Mouse (Mus musculus) layer of hippocampus, adult 8-10 months (tissue): Measurements from ENCODE around the gene Nek2. TPM values are rescaled to one million over a fixed set of nuclear protein-coding genes. Genes with fewer than 3 reads are reported as not detected.

Experiments used
- DNase-seq, 2 experiments: peaks; one replicate each; pipeline ENCODE4 v3.0.0; 2022; ENCODE audit warnings: low spot score in 2 of 2
- total RNA-seq, 4 experiments: library from RNA; stranded (reverse); gene quantifications; 2 replicates each; pipeline ENCODE4 v1.2.4; 2022

The Nek2 gene
- total RNA-seq, 4 experiments from 2014 or later = 1.2 to 2.2 (median 1.7) TPM

DNA sequence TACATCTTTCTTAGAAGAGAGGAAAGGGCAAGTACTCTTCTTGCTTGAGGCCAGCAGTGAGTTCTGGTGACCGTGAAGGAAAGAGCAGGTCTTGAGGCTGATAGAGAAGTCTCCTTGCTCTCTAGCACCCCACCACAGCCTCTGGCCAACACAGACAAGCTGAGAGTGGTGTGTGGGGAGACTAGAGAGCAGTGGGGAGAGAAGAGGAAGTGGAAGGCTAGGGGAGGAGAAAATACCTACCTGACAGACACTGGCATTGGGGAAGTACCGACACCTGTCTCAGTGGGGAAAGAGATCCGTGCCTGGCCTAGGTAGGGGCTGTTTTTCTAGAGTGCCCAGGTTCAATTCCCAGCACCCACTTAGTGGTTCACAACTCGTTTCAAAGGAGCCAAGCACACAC, 7.0 kb upstream of the Nek2 start:
- no peak for DNase-seq

DNA sequence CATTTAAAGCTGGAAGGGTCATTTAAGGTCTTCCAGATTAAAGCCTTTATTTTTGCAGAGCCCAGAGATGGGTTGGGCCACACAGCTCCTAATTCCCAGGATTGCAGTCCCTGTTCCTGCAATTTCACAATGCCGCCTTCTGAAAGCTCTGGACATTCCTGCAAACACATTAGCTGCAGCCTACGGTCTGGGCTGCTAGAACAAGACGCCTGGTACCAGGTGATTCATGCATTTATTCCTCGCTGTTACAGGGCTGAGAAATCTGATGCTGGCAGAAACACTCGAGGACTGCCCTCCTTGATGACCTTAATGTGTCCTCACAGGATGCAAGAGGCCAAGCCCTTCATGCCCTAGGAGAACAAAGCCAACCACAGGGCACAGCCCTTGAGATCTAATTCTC, 6.3 kb upstream of the Nek2 start:
- no peak for DNase-seq

DNA sequence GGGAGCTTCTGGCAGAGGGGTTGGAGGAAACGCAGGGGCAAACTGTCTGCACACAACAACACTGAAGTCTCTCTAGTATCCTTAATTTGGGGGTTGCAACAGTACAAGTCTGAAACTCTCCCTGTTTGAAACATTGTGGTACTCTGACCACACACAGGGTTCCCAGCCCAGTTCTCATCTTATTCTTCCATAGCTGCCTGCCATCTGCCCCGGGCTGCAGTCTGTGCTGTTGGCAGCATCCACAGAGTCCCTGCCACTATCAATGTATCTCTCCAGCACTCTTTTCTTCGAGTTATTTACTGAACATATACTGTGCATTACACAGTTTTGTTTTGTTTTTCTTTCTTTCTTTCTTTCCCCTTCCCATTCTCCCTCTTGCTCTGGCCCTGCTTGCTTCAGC, 4.6 kb upstream of the Nek2 start:
- no peak for DNase-seq

DNA sequence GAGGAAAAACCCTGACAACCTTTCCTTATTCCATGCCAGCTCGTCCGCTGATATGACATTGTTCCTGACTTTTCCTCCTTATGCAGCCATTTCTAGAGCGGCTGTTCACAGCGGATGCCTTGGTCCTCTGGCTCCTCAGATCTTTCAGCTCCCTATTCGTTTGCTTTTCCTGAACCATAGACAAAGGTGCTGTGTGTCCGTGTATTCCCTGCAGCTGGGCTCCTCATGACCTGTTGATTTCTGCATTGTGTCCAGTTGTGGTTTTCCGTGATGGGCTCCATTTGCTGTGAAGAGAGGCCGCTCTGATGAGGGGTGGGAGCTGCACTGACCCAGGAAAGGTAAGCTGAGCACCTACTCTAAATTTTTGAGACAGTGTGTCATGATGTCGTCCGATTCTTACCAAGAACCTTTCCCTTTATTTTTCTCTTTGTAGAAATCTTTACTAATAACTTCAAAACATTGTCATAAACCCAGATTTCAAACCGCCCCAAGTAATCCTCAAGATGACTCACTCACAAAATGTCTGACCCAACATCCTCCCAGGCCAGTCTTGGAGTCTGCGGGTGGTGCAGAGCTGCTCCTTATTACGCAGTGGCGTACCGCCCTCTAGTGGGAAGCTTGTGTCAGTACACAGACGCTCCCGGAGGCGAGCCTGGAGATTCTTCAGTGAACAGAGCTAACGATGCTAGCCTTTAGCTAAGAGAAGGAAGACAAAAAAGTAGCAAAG, 3.7 kb upstream of the Nek2 start:
- DNase-seq = peak; percentile 82 to 91

DNA sequence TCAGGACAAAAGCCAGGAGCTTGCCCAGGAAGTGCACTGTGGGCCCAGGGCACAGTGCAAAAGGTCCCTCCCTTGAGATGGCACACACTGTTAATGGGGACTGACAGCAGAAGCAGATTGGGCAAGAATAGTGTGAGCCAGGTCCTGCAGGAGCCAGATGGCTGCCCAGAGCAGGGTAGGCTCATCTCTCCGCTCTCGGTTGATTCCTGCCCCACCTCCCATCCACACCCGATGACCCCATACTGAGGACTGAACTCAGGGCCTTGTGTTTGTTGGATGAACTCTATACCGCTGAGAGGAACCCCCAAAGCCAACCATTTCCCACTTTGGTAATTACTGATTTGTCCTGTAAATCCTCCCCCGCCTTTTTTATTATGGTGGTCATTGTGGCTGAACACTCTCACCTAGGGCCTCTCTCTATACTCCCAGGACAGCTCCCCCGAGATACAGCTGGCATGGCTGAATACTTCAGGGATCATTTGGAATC, 3.1 kb upstream of the Nek2 start:
- no peak for DNase-seq

DNA sequence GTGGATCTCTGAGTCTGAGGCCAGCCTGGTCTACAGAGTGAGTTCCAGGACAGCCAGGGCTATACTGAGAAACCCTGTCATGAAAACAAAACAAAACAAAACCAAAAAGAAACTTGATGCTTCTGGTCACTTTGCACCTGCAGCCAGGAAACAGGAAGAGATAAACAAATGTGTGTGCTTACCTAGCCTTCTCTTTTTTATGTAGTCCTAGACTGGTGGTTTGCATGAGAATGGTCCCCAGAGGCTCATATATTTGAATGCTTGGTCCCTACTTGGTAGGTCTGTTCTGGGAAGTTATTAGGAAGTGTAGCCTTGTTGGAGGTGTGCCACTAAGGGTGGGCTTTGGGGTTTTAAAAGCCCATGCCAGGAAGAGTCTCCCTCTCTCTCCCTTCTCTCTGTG, 2.2 kb upstream of the Nek2 start:
- no peak for DNase-seq

DNA sequence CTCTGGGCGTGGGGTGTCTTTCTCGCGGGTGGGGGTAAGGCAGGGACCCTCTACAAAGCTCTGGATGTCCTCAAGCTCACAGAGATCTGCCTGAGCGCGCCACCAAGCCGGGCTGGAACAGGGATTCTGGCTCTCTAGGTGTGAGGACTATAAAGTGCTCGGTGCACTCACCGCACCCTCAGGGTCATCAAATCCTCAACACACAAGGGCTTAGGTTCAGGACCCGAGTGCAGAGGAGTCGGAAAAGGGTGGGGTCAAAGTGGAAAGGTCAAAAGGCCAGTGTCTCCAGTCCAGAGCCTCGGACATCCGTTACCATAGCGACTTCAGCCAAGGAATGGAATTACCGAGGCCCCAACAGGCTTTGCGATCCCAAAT, 306 bp upstream of the Nek2 start:
- DNase-seq = no peak

DNA sequence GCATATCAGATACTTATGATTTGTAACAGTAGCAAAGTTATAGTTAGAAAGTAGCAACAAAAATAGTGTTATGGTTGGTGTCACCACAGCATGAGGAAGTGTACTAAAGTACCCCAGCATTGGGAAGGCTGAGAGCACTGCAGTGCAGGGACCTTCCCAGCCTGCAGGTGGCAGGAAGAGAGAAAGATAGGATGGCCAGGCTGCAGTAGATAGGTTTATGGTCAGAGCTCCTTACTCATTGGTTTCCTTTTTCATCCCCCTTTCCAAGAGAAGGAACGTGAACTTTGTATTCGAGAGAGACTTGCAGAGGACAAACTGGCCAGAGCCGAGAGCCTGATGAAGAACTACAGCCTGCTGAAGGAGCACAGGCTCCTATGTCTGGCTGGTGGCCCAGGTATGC, 7.9 kb downstream of the Nek2 start:
- DNase-seq = no peak

DNA sequence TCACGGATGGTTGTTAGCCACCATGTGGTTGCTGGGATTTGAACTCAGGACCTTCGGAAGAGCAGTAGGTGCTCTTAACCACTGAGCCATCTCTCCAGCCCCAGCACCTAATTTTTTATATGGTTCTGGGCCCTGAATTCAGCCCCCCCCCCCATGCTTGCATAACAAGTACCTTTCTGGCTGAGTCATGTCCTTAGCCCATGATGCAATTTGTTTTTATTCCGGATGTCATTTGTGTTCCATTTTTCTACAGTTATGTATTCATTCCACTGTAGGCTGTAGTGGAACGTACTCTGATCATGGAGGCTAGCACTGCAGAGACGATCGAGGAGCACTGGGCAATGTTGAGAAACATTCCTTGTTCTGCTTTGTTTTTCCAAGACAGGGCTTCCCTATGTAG, 12.2 kb downstream of the Nek2 start:
- no peak for DNase-seq

DNA sequence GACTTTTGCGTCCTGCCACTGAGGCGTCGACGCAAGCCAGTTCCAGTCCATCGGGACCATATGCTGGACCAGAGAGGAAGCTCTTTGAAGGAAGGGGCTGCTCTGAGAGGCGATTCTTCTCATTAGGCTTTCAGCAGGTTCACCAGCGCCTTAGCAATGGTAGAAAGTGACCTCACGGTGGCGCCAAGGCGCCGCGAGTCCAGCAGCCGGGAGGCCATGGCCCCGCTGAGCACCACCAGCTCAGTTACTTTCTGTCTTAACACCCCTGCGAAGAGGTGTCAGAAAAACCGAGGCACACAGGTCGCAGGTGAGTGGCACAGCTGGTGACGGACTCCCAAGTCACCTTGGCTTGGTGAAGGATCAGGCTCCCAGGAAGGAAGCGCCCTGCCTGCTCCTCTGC, 13.6 kb downstream of the Nek2 start:
- peak; percentile 33 to 69 for DNase-seq

DNA sequence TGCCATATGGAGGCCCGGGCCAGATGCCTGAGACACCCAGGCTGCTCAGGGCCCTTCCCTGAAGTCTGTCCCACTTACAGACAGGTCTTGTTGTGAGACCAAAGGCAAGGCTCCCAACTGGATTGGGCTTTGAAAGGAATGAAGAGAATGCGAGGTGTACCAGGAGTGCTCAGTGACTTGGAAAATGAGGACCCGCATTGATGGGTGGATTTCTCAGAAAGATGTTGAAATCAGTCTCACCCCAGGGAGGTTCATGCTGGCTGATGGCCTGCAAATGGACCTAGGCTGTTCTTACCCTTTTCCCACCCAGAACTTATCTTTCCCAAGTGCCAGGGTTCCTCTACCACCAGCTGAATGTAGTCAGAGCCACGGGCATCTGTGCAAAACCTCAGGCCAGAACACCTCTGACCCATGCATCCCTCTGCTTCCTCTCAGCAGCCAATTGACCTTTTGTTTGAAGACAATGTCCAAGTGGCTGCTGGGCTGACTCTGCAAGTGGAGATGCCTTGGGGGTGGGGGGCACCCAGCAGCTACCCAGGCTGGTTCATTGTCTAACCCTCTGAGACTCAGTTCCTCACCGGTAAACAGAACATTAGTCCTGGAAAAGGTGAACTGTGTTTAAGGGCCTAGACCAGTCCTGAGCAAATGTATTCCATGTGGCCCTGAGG, 15.2 kb downstream of the Nek2 start:
- DNase-seq = no peak

DNA sequence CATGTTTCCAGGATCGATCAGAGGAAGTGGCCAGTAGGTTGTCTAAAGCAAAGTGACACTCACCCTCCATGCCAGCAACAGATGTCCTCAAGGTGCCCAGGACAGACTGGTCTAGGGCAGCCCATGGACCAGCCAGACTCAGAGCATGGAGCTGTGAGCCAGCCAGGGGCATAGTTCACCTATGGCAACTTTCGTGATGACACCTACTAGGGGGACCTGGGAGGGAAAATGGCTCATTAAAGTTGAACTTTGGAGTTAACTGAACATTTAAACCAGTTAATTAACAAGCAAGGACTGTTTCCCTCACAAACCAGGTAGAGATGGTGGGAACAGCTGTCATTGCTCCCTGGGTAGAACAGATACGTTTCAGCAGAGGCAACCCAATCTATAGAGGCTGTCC, 16.4 kb downstream of the Nek2 start:
- DNase-seq = no peak

DNA sequence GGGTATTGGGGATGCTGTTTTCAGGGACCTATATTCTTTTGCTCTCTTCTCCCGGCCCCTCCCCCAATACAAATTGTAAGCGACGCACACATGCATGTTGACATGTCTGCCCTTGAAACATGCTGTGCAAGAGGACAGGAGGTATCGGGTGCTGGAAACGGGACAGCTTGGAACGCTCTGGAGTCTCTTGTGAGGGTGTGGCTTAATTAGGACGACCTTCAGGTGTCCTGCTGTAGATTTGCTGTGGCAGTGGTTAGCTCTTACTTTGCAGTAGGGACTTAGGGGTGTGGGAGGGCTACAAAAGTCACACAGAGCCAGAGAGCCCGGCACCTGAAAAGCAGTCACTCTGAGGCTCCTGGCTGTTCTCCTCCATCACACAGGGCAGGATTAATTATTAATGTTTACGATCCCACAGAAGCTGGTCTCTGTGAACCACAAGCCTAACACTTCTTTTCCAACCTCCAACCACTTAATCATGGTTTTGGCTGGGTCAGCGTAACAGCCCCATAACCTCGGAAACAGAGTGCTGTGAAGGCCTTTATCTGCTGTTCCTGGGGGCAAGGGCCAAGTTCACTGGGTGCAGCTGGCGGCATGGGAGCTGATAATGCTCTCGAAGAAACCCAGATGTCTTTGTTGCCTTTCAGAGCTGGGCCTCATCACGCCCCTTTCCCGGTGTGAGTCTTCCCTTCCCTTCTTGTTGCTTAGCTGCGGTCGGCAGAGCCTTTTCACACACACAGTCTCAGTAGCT, 17.9 kb downstream of the Nek2 start:
- no peak for DNase-seq

DNA sequence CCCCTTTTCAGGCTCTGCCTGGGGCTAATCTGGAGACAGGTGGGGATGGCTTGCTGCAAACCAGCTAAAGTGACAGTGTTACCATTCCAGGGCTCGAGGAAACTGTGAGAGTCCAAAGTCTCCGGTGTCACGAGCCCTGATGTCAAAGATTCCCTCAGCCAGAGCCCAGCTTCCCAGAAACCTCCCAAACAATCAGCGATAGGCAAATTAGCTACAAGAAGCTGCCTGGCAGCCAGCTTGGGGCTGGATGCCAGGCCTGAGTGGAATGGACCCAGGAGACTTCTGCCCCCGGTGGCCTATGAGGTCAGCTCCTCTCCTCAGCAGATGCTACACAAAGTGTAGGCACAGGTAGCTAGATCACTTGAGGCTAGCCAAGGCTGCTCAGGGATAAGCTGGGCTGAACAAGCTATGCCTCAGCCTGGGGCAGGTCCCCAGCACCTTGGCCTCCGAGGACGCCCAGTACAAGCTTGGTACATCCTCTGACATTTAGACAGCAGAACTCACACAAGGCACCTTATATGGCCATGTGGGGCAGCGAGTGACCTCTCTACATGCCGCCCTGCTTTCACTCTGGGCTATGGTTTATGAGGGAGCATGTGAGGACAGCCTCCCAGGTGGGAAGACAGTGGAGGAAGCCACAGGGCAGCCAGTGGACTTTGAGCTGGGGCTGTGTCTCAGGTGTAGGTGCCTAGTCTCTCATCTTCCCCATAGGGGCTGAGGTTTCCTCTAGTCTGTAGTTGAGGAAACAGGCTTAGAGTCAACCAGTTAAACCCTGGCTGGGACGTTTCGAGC, 19.7 kb downstream of the Nek2 start:
- DNase-seq = no peak

DNA sequence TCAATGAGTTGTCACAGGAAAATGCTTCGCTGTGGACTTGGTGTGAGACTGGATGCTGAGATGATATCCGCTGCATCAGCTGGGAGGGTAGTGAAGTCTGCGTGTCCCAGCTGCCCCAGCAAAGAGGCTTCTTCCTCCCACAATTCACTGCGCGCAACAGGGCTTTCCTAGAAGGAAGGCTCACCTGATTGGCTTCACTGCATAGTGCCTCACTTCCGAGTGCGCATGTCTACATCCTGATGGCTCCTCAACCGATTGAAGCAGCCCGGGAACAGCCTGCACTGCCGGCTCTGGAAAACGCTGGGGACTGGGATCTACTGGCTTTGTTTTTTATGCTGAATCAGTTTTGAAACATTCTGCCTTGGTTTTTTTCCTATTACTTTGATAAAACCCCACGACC, 21.0 kb downstream of the Nek2 start:
- no peak for DNase-seq

DNA sequence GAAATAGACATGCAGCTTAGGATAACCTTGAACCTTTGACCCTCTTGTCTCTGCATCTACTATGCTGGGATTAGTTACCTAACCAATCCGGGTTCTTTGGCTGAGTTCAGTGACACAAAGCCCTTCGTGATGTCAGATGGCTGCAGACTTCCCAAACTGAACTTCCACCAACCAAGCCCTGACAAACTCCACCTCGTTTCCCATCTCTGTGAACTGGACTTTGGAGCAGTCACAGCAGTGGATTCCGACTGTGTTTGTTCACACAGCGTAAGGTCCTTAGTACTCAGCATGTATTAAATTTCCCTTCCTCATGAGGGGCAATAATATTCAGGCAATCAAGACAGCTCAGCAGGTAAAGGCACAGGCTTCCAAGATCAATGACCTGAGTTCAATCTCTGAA, 25.4 kb downstream of the Nek2 start:
- no peak for DNase-seq

DNA sequence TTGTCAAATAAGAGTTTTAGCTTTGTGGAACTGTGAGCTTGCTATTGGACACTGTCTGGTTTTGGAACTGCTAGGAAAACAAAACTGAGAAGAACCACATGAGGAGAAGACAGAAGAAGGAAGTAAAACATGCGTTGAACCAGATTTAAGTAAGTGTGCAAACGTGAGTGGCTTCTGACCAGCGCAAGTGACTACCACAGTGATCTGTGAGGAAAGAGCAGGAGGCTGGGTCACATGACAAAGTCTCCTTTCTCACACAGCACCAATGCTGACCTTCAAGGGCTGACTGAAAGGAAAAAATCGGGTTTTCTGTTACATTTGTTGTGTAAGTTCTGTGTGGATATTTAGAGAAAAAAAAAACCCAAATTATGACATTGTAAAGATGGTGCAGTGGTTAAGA, 28.3 kb downstream of the Nek2 start:
- DNase-seq = no peak

DNA sequence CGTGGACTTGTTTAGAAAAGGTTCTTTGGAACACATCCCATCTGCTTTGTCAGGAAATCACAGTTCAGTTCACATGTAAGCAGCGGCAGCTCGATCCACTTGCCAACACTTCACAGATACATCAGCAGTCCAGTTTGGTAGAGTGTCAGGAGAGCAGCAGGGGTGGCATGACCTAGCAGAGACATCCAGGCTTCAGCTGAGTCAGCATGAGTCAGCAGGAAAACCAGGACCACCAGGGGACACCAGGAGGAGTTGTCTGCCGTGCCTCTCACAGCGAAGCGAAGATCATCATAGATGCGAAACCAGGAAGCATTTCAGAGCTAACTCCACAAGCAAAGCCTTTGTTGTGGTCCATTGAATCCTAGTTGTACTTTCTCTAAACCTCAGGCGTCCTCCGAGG, 32.2 kb downstream of the Nek2 start:
- no peak for DNase-seq

DNA sequence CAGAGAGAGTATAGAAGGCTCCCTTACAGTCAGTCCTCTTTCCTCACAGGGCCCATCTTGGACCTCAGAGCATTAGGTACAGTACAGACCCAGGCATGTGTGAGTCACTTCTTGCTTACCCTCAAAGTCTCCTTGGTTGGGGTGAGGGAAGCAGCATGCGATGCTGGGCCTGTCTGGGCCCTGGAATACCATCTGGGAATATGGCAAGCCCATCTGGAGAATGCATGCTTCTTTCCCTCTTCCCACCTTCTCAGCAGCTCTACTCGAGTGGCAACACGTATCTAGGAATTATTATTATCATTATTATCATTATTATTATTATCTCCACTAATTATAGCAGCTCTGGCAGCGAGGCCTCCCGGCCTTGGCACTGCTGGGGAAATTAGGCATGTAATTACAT, 33.5 kb downstream of the Nek2 start:
- DNase-seq = peak; percentile 23 to 36

DNA sequence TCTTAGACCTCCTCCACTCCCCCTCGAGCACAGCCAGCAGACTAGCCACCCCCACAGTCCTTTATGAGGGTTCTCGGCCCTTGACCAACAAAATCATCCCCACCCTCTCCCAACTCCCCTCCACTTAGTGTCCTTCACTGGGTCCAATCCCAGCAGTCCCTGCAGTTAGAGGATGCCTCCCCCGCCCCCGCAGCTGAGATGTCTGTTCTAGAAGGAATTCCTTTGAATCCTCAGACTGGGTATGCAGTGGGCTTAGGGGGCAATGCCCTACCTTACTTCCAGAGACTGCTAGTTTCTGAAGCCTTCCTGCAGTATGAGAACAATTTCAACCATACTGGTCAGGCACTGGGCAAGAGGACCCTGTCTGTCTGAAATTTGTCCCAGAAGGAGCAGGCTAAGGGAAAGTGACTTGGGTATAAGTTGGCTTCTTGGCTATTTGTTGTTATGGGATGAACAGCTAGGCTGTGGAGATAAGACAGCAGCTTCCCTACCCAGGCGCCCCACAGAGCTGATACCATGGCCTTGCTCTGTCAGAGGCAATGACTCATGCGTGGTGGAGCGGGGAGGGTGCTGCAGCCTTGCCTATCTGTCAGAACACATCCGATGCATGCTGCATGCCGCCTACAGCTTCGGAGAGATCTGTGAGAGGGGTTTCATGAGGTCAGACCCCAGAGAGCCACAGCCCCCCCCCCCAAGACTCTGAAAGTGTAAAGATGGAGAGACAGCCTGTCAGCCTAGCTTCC, 34.1 kb downstream of the Nek2 start:
- no peak for DNase-seq
